In the genomic region with DNA sequence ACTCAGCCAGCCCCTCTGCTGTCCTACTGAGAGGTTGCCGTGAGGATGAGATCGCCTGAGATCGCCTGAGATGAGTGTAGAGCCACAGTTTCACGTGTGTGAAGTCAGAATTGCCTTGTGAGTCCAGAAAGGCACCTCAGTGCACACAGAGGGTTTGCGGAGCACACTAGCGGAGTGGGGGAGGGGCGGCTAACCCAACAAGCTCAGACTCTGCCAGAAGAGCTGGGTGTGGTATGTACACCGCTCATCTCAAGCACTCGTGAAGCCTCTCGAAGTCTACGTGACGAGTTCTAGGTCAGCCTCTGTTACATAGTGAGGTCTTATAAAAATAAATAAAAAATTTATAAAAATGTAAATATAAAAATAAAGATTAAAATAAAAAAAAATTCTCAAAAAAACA, we compare ENCODE assay signal across 25 mouse cellular contexts. TPM values are rescaled to one million over a fixed set of nuclear protein-coding genes. Genes with fewer than 3 reads are reported as not detected.
A peak's percentile ranks its signal among the peaks of the same experiment; 100 is the strongest.
DNase-seq lines count a peak whose midpoint lies in the region; ATAC-seq and TF ChIP-seq lines count a peak whose summit lies in the region.
"Had no signal": no experiment of that assay in that cellular context is flagged by ENCODE, and none has a peak within 500 bp of the region (broad histone marks: within the 10 kb centered on the region; RNA-seq: fewer than 3 reads in every experiment).

No protein-coding gene starts in this region.

- no peak overlapping the region for H3K27ac ChIP-seq in forebrain, embryonic 13.5 days
- H3K27ac ChIP-seq in forebrain, embryonic 11.5 days (ENCODE audit: low read depth, low read length), result no peak overlapping the region
- H3K27ac ChIP-seq in lung, postnatal 0 days (ENCODE audit: low read length), result no peak overlapping the region
- H3K27ac ChIP-seq: embryonic facial prominence, embryonic 10.5 days; embryonic facial prominence, embryonic 13.5 days; gastrocnemius, adult 2 months; hindbrain, embryonic 12.5 days; hindbrain, embryonic 15.5 days had no signal

- H3K9ac ChIP-seq in forebrain, embryonic 13.5 days, result no peak overlapping the region
- H3K9ac ChIP-seq in forebrain, embryonic 11.5 days (ENCODE audit: low read length), result no peak overlapping the region
- no peak overlapping the region for H3K9ac ChIP-seq in lung, postnatal 0 days (replicated peaks; ENCODE audit: low read depth)
- H3K9ac ChIP-seq: embryonic facial prominence, embryonic 13.5 days; forebrain, postnatal 0 days; hindbrain, embryonic 12.5 days; hindbrain, embryonic 15.5 days had no signal

- no peak for TF ChIP-seq EP300 in lung, postnatal 0 days (IDR thresholded peaks at IDR 0.05)

- H3K4me2 ChIP-seq in forebrain, embryonic 13.5 days, result no peak overlapping the region
- no peak overlapping the region for H3K4me2 ChIP-seq in forebrain, embryonic 11.5 days (ENCODE audit: low read depth, low read length, severe bottlenecking)
- H3K4me2 ChIP-seq in lung, postnatal 0 days (replicated peaks; ENCODE audit: low read depth, low read length), result no peak overlapping the region
- H3K4me2 ChIP-seq: embryonic facial prominence, embryonic 13.5 days; heart, embryonic 11.5 days; hindbrain, embryonic 12.5 days; hindbrain, embryonic 15.5 days had no signal

- H3K4me1 ChIP-seq in forebrain, embryonic 13.5 days, result no peaks in the 10 kb centered on the region
- no peaks in the 10 kb centered on the region for H3K4me1 ChIP-seq in forebrain, embryonic 11.5 days (replicated peaks; ENCODE audit: control insufficient read depth, insufficient read depth, low read length)
- no peaks in the 10 kb centered on the region for H3K4me1 ChIP-seq in lung, postnatal 0 days (ENCODE audit: insufficient read depth, low read depth, low read length)
- no peaks in the 10 kb centered on the region for H3K4me1 ChIP-seq in lung, adult 2 months (ENCODE audit: control insufficient read depth, insufficient read depth, low read length)
- H3K4me1 ChIP-seq: embryonic facial prominence, embryonic 10.5 days; embryonic facial prominence, embryonic 13.5 days; hindbrain, embryonic 12.5 days; hindbrain, embryonic 15.5 days had no signal

- no peaks in the 10 kb centered on the region for H3K9me3 ChIP-seq in forebrain, embryonic 13.5 days (replicated peaks)
- no peaks in the 10 kb centered on the region for H3K9me3 ChIP-seq in forebrain, embryonic 11.5 days (ENCODE audit: control insufficient read depth, low read length)
- no peaks in the 10 kb centered on the region for H3K9me3 ChIP-seq in lung, postnatal 0 days (ENCODE audit: low read length)
- H3K9me3 ChIP-seq: embryonic facial prominence, embryonic 10.5 days; embryonic facial prominence, embryonic 13.5 days; hindbrain, embryonic 12.5 days; hindbrain, embryonic 15.5 days had no signal

- DNase-seq in forebrain, embryonic 11.5 days (ENCODE audit: low spot score), result no peak
- DNase-seq in lung, postnatal 0 days (ENCODE audit: low spot score), result no peak
- no peak for DNase-seq in lung, adult 2 months
- DNase-seq in ES-CJ7 (ENCODE audit: low read depth, low spot score) (peak; percentile 65), ZHBTc4 (ENCODE audit: low read depth, low spot score) (peak; percentile 71)
- DNase-seq in urinary bladder, postnatal 36 days (ENCODE audit: low spot score in 2 of 2), result no peak
- DNase-seq: adrenal gland, postnatal 10 days; adrenal gland, postnatal 36 days; B cell, adult 2 months; cerebellum, adult 18-20 months; cerebellum, adult 9-10 months; cerebellum, postnatal 14 days; forebrain, postnatal 0 days; gastrocnemius, adult 2 months; gastrocnemius, postnatal 14 days; heart, adult 11 months had no signal

- H3K4me3 ChIP-seq in forebrain, embryonic 13.5 days, result no peak overlapping the region
- no peak overlapping the region for H3K4me3 ChIP-seq in forebrain, embryonic 11.5 days (ENCODE audit: low read depth, low read length)
- H3K4me3 ChIP-seq in lung, postnatal 0 days (ENCODE audit: low read depth, low read length), result no peak overlapping the region
- H3K4me3 ChIP-seq in lung, adult 2 months (replicated peaks; ENCODE audit: extremely low read depth, low read depth, low read length), result no peak overlapping the region
- H3K4me3 ChIP-seq: embryonic facial prominence, embryonic 10.5 days; embryonic facial prominence, embryonic 13.5 days; erythroblast, embryonic 14.5 days; gastrocnemius, adult 2 months; hindbrain, embryonic 12.5 days; hindbrain, embryonic 15.5 days had no signal

- no peaks in the 10 kb centered on the region for H3K36me3 ChIP-seq in forebrain, embryonic 13.5 days (ENCODE audit: poor library complexity, severe bottlenecking)
- no peaks in the 10 kb centered on the region for H3K36me3 ChIP-seq in forebrain, embryonic 11.5 days (ENCODE audit: control insufficient read depth, insufficient read depth, low read length)
- H3K36me3 ChIP-seq in lung, postnatal 0 days (ENCODE audit: insufficient read depth, low read length), result no peaks in the 10 kb centered on the region
- H3K36me3 ChIP-seq: embryonic facial prominence, embryonic 10.5 days; embryonic facial prominence, embryonic 13.5 days; hindbrain, embryonic 12.5 days; hindbrain, embryonic 15.5 days had no signal

- H3K27me3 ChIP-seq in forebrain, embryonic 13.5 days, result no peaks in the 10 kb centered on the region
- no peaks in the 10 kb centered on the region for H3K27me3 ChIP-seq in forebrain, embryonic 11.5 days (ENCODE audit: control insufficient read depth, insufficient read depth, low read length)
- H3K27me3 ChIP-seq in lung, postnatal 0 days (replicated peaks; ENCODE audit: insufficient read depth, low read length), result no peaks in the 10 kb centered on the region
- H3K27me3 ChIP-seq: CH12.LX had no signal

- no peak for TF ChIP-seq POLR2A in lung, adult 2 months (IDR thresholded peaks at IDR 0.05; ENCODE audit: borderline replicate concordance, extremely low read depth, low read depth, low read length)

- 74% methylated on average over 12 of the region's 12 CpGs for WGBS in forebrain, embryonic 13.5 days
- WGBS in forebrain, embryonic 11.5 days, result 72% methylated on average over 12 of the region's 12 CpGs
- 47% methylated on average over 12 of the region's 12 CpGs for WGBS in lung, postnatal 0 days
- WGBS in lung, adult 2 months, result 66% methylated on average over 12 of the region's 12 CpGs

- peak; percentile 36; the same call in 1 of the 2 replicates for ATAC-seq in forebrain, embryonic 13.5 days
- ATAC-seq in forebrain, embryonic 11.5 days (replicated peaks; ENCODE audit: low FRiP score), result no peak
- peak; percentile 60; the same call in 1 of the 2 replicates for ATAC-seq in lung, postnatal 0 days
- ATAC-seq: forebrain, embryonic 14.5 days; forebrain, postnatal 0 days had no signal

- TF ChIP-seq CTCF in lung, postnatal 0 days (IDR thresholded peaks at IDR 0.05), result no peak
- no peak for TF ChIP-seq CTCF in lung, adult 2 months (IDR thresholded peaks at IDR 0.05; ENCODE audit: insufficient read depth, low read length)

RNA-seq across cellular contexts. Expression of a gene that starts 15.5 kb away (rescaled TPM):
- 0.21 and 0.39 TPM in 2 replicates for polyA plus RNA-seq in forebrain, embryonic 13.5 days (2015; fragmentation: Nextera tagmentation; extraction: Ambion mirVana)
- polyA plus RNA-seq in forebrain, embryonic 11.5 days (2014; fragmentation: Nextera tagmentation; extraction: Ambion mirVana), result 0.55 and 0.83 TPM in 2 replicates
- polyA plus RNA-seq in lung, postnatal 0 days (2015; fragmentation: Nextera tagmentation; extraction: Ambion mirVana), result 2.9 and 4.1 TPM in 2 replicates
- 9.6 and 15.3 TPM in 2 replicates for polyA plus RNA-seq in lung, adult 2 months (2012; rRNA removed)
- polyA plus RNA-seq: erythroblast, embryonic 14.5 days had no signal

RNA-seq across cellular contexts. Expression of a gene that starts 18.8 kb away (rescaled TPM):
- polyA plus RNA-seq in forebrain, embryonic 13.5 days (2015; fragmentation: Nextera tagmentation; extraction: Ambion mirVana), result 0.98 and 1.1 TPM in 2 replicates
- polyA plus RNA-seq in forebrain, embryonic 11.5 days (2014; fragmentation: Nextera tagmentation; extraction: Ambion mirVana), result 0.95 and 1.3 TPM in 2 replicates
- 7.5 and 8.3 TPM in 2 replicates for polyA plus RNA-seq in lung, postnatal 0 days (2015; fragmentation: Nextera tagmentation; extraction: Ambion mirVana)
- polyA plus RNA-seq in lung, adult 2 months (2012; rRNA removed), result 18.9 and 19.1 TPM in 2 replicates
- polyA plus RNA-seq: erythroblast, embryonic 14.5 days had no signal

Comparison
In these comparisons a context has a peak if more than half of its experiments do, and no peak if none do; other contexts are left out.
1. DNase-seq: peak in ES-CJ7 (single experiment) and ZHBTc4 (single experiment); none in forebrain, embryonic 11.5 days (single experiment), lung, postnatal 0 days (single experiment), lung, adult 2 months (single experiment) and urinary bladder, postnatal 36 days (0 of 2).